Mouse (Mus musculus): ENCODE measurements around the gene Plek2. TPM values are rescaled to one million over a fixed set of nuclear protein-coding genes. Genes with fewer than 3 reads are reported as not detected.

The Plek2 gene
- 2.6 and 4.0 TPM in 2 replicates for polyA plus RNA-seq (2015; fragmentation: Nextera tagmentation; extraction: Ambion mirVana)

DNA sequence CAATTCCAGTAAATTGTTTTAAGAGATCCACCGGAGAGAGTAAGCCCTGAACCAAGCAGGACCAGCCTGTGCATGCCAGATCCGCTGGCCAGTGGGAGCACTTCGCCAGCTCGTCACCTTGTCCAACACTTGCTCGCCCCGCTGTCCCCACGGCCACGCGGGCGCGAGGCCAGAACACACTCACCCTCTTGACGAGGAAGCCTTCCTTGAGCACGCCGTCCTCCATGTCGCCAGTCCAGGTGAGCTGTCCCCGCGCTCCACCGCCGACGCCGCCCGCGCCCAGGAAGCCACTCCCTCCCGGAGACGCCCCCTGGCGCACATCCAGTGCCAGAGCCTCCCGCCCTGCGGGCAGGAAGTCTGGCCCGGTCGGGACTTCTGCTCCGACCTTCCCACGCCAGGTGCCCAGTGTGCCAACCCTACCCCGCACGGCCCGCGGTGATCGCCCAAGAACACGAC lies at the start of gene Plek2:
Gene Plek2 (minus strand): TSS at position 258 of the 456 bp plus-strand sequence.
- Histone ChIP-seq H3K27ac (replicated peaks) (no peak within 1 kb of the TSS), H3K36me3 (no peaks in the 10 kb centered on the region), H3K4me2 (peak within 1 kb of the TSS; percentile 97), H3K9ac (replicated peaks) (peak within 1 kb of the TSS; percentile 53), H3K4me1 (peaks cover 14% of the 10 kb centered on the region), H3K9me3 (replicated peaks) (no peaks in the 10 kb centered on the region), H3K27me3 (replicated peaks) (peaks cover 46% of the 10 kb centered on the region), H3K4me3 (replicated peaks) (peak within 1 kb of the TSS; percentile 49)
- peak; percentile 61; the same call in 1 of the 2 replicates for ATAC-seq (ENCODE audit: low FRiP score)
- 2% methylated on average over 38 of the region's 38 CpGs for WGBS

DNA sequence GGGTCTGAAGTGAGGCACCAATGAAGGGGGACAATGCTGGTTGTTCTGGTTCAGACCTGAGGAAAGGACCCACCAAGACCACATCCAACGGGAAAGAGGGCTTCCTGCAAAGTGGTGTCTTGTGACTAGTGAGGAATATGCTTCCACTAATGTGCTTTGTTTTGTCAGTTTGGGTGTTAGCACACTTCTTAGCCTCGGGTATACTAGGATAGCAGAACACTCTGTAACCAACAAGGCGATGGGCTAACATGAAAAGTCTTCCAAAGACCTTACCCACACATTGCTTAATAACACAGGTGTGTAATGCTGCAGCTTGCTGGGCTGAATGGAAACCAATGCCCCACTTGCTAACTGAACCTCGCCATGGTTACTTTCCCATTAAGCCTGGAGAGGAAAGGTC lies 49.6 kb upstream of the Plek2 start:
- Histone ChIP-seq H3K4me1 (no peaks in the 10 kb centered on the region), H3K36me3 (peaks cover 11% of the 10 kb centered on the region), H3K9ac (replicated peaks) (no peak overlapping the region), H3K9me3 (replicated peaks) (peaks cover 5% of the 10 kb centered on the region), H3K4me3 (replicated peaks) (no peak overlapping the region), H3K27me3 (replicated peaks) (no peaks in the 10 kb centered on the region), H3K4me2 (no peak overlapping the region), H3K27ac (replicated peaks) (no peak overlapping the region)
- no peak for ATAC-seq (ENCODE audit: low FRiP score)
- 87% methylated on average over 4 of the region's 4 CpGs for WGBS

DNA sequence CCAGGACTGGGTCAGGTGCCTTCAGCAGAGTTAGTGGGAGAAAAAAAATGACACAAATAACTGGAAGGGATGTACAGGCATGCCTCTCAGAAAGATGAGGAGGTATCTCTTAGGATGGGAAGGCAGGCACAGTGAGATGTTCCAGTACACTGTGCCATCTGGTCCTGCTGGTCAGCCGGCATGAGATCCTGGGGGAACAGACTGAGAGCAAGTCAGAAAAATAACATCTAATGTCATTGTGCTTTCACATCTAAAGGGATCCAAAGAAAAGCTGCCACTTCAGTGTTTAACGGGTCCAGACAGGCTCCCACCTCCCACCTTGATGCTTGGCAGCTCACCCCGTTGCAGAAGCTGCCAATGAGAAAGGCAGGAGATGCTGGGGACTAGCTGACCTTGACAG lies 45.7 kb upstream of the Plek2 start:
- Histone ChIP-seq H3K9ac (replicated peaks) (no peak overlapping the region), H3K27ac (replicated peaks) (no peak overlapping the region), H3K4me1 (no peaks in the 10 kb centered on the region), H3K36me3 (no peaks in the 10 kb centered on the region; the same call in 1 of the 2 replicates), H3K27me3 (replicated peaks) (no peaks in the 10 kb centered on the region), H3K4me2 (no peak overlapping the region), H3K4me3 (replicated peaks) (no peak overlapping the region), H3K9me3 (replicated peaks) (peaks cover 5% of the 10 kb centered on the region)
- ATAC-seq (ENCODE audit: low FRiP score), result no peak
- WGBS, result 68% methylated on average over 3 of the region's 3 CpGs

DNA sequence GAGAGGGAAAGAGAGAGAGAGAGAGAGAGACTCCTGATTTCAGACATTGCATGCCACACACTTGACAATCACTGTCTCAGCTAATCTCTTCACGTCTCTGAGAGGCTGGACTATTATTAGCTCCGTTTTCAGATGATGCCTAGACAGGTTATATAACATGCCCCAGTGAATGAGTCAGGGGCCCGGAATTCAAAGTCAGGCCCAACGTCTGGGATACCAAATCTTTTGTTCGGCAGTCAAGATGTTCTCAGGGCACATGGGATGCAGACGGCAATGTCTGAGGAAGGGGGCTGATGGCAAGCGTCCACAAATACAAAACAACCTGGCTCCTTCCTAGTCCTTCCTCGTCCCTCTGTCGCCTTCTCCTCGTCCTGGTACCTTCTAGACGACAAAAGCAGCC lies 45.3 kb upstream of the Plek2 start:
- Histone ChIP-seq H3K27ac (replicated peaks) (no peak overlapping the region), H3K4me1 (no peaks in the 10 kb centered on the region), H3K9ac (replicated peaks) (no peak overlapping the region), H3K9me3 (replicated peaks) (peaks cover 5% of the 10 kb centered on the region), H3K27me3 (replicated peaks) (no peaks in the 10 kb centered on the region), H3K36me3 (no peaks in the 10 kb centered on the region; the same call in 1 of the 2 replicates), H3K4me3 (replicated peaks) (no peak overlapping the region), H3K4me2 (no peak overlapping the region)
- no peak for ATAC-seq (ENCODE audit: low FRiP score)
- WGBS, result 74% methylated on average over 11 of the region's 11 CpGs

DNA sequence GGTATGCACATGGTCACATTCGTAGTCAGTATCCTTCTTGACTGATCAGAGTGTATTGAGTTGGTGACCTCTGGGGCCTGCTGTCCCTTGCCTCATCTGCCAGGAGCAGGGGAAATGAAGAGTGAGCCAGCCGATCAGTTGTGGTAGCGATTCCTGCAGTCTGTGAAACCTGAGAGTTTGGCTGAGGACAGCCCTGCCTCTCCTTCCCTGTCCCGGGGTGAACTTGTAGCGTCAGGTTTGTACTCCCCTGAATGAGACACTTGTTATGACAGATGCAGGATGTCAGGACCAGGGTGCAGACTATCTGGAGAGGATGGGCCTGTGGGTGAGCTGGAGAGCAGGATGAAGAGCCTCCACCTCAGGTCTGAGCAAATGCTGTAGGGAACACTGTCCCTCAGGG lies 40.9 kb upstream of the Plek2 start:
- H3K4me2 ChIP-seq, result no peak overlapping the region
- no peaks in the 10 kb centered on the region for H3K9me3 ChIP-seq (replicated peaks)
- no peaks in the 10 kb centered on the region for H3K4me1 ChIP-seq
- no peaks in the 10 kb centered on the region for H3K27me3 ChIP-seq (replicated peaks)
- 85% methylated on average over 5 of the region's 5 CpGs for WGBS
- ATAC-seq (ENCODE audit: low FRiP score), result no peak
- no peaks in the 10 kb centered on the region for H3K36me3 ChIP-seq
- no peak overlapping the region for H3K4me3 ChIP-seq (replicated peaks)
- no peak overlapping the region for H3K27ac ChIP-seq (replicated peaks)
- no peak overlapping the region for H3K9ac ChIP-seq (replicated peaks)

DNA sequence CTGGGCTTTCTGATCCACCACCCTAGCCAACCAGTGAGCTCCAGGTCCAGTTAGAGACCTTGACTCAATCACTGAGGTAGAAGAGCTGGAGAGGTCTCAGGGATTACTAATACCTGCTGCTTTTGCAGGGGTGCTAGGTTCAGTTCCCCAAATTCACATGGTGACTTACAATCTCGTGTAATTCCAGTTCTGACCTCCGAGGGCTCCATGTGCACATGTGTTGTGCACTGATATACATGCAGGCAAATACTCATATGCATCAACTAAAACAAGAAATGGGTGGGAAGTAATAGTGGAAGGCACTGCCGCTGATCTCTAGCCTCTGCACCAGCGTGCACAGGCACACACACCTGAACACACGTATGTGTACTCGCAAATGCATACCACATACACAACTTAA lies 40.4 kb upstream of the Plek2 start:
- WGBS, result 87% methylated on average over 6 of the region's 6 CpGs
- no peak for ATAC-seq (ENCODE audit: low FRiP score)
- no peak overlapping the region for H3K9ac ChIP-seq (replicated peaks)

DNA sequence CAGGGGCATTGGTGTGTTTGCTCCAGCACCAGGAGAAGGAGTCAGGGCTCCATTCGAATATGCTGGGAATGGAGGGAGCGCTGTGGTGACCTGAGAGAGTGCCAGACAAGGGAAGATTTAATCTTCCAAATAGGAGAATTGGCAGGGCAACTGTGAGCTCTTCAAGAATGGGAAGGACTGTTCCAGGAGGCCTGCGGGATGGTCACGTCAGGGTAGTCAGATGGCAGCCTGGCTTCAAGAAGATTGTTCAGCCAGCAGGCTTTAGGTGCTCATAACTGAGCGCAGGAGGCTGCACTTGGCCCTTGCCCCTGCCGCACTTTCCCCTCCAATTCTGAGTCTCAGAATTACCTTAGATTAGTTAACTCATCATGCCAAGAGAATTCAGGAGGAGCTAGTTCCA lies 36.2 kb upstream of the Plek2 start:
- Histone ChIP-seq H3K4me2 (no peak overlapping the region), H3K36me3 (no peaks in the 10 kb centered on the region), H3K4me1 (no peaks in the 10 kb centered on the region), H3K27me3 (replicated peaks) (no peaks in the 10 kb centered on the region), H3K27ac (replicated peaks) (no peak overlapping the region), H3K4me3 (replicated peaks) (no peak overlapping the region), H3K9me3 (replicated peaks) (no peaks in the 10 kb centered on the region), H3K9ac (replicated peaks) (no peak overlapping the region)
- no peak for ATAC-seq (ENCODE audit: low FRiP score)
- 89% methylated on average over 6 of the region's 6 CpGs for WGBS

More for the DNA sequence above, 40.4 kb upstream of the Plek2 start:
- Histone ChIP-seq H3K9me3 (replicated peaks) (no peaks in the 10 kb centered on the region), H3K4me3 (replicated peaks) (no peak overlapping the region), H3K4me2 (no peak overlapping the region), H3K27ac (replicated peaks) (no peak overlapping the region), H3K27me3 (replicated peaks) (no peaks in the 10 kb centered on the region), H3K4me1 (no peaks in the 10 kb centered on the region), H3K36me3 (no peaks in the 10 kb centered on the region)

DNA sequence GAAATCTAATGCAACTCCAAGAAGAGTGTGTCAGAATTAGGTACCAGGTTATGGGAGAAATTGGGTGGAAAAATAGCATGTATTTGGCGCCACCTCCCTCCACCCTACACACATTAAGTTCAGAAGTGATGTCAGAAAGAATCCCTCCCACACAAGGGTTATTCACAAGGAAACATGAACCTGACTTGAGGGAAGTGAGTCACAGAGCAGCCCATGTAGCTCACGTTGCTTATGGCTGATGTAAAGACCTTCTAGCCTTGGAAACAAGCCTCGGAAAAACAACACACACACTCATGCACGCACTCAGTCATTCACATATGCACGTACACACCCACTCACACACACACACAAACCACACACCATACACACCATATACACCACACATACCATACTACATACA lies 33.3 kb upstream of the Plek2 start:
- H3K27ac ChIP-seq (replicated peaks), result no peak overlapping the region
- ATAC-seq (ENCODE audit: low FRiP score), result no peak
- H3K9me3 ChIP-seq (replicated peaks), result no peaks in the 10 kb centered on the region
- H3K36me3 ChIP-seq, result no peaks in the 10 kb centered on the region
- no peaks in the 10 kb centered on the region for H3K4me1 ChIP-seq
- H3K4me3 ChIP-seq (replicated peaks), result no peak overlapping the region
- no peak overlapping the region for H3K9ac ChIP-seq (replicated peaks)
- no peaks in the 10 kb centered on the region for H3K27me3 ChIP-seq (replicated peaks)
- H3K4me2 ChIP-seq, result no peak overlapping the region
- WGBS, result 92% methylated on average over 5 of the region's 5 CpGs

DNA sequence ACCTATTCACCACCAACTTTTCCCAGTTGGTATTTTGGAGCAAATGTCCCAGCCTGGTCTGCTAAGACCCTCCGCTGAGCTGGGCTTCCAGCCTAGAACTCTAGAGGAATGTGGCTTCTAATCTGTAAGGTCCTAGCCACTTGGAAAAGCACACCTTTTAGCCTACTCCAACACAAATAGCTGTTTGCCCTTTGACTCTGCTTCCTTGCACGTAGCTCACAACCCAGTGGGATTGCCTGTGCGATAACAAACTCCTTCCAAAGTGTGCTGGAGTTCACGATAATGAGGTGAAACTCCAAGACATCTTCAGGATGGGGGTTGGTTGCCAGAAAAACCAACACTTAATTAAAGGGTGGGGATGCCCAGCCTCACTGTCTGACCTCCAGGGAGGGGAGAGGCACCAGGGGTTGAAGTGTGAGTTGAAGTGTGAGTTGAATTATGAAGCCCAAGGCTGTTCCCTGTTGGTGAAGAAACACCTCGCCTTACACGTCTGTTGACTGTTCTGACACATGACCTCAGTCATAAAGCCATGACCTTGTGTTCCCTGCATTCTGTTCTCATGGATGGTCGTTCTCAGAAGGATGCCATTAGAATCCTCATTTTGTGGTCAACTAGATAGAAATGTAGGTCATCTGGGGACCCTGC lies 32.8 kb upstream of the Plek2 start:
- Histone ChIP-seq H3K4me3 (replicated peaks) (no peak overlapping the region), H3K9me3 (replicated peaks) (no peaks in the 10 kb centered on the region), H3K4me1 (no peaks in the 10 kb centered on the region), H3K4me2 (no peak overlapping the region), H3K9ac (replicated peaks) (no peak overlapping the region), H3K27ac (replicated peaks) (no peak overlapping the region), H3K27me3 (replicated peaks) (no peaks in the 10 kb centered on the region), H3K36me3 (no peaks in the 10 kb centered on the region)
- 82% methylated on average over 7 of the region's 7 CpGs for WGBS
- ATAC-seq (ENCODE audit: low FRiP score), result no peak

DNA sequence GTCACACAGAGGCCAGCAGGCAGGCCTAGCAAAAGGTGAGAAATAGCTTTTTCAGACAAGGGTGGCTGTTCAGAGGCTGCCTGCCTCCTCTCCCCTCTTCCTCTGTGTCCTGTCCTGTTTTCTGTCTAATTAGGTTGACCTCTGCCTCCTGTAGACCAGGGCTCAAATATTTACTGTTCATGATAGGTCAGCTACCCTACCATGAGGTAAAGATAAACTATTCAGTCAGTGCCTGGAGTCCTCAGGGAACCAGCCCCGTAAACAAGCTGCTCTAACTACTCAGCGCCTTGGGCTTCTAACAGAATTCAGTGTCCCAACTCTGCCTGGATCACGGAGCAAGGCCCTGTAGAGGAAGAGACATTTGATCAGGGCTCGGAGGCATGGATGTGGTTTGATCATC lies 29.7 kb upstream of the Plek2 start:
- Histone ChIP-seq H3K27ac (replicated peaks) (no peak overlapping the region), H3K9me3 (replicated peaks) (no peaks in the 10 kb centered on the region), H3K9ac (replicated peaks) (no peak overlapping the region), H3K36me3 (no peaks in the 10 kb centered on the region), H3K4me3 (replicated peaks) (no peak overlapping the region), H3K4me1 (no peaks in the 10 kb centered on the region), H3K27me3 (replicated peaks) (no peaks in the 10 kb centered on the region), H3K4me2 (no peak overlapping the region)
- ATAC-seq (ENCODE audit: low FRiP score), result no peak
- WGBS, result 67% methylated on average over 4 of the region's 4 CpGs

DNA sequence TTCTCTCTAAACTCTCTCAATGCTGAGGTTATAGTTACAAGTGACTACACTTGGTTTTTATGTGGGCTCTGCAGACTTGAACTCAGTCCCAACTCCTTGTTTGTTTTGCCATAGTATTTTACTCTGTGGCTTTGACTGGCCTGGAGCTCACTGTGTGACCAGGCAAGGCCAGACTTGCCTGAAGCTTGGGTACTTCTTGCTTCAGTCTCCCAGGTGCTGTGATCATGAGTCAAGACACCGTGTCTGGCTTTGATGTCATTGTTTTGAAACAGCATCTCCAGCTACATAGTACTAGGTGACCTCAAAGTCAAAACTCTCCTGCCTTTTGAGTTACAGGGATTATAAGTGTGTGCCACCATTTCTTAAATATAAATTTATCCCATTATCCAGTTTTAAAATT lies 23.1 kb upstream of the Plek2 start:
- no peak for ATAC-seq (ENCODE audit: low FRiP score)
- Histone ChIP-seq H3K4me1 (no peaks in the 10 kb centered on the region), H3K27ac (replicated peaks) (no peak overlapping the region), H3K9me3 (replicated peaks) (no peaks in the 10 kb centered on the region), H3K4me2 (no peak overlapping the region), H3K36me3 (no peaks in the 10 kb centered on the region), H3K9ac (replicated peaks) (no peak overlapping the region), H3K27me3 (replicated peaks) (no peaks in the 10 kb centered on the region), H3K4me3 (replicated peaks) (no peak overlapping the region)
- WGBS, result 81% methylated on average over 1 of the region's 1 CpGs

DNA sequence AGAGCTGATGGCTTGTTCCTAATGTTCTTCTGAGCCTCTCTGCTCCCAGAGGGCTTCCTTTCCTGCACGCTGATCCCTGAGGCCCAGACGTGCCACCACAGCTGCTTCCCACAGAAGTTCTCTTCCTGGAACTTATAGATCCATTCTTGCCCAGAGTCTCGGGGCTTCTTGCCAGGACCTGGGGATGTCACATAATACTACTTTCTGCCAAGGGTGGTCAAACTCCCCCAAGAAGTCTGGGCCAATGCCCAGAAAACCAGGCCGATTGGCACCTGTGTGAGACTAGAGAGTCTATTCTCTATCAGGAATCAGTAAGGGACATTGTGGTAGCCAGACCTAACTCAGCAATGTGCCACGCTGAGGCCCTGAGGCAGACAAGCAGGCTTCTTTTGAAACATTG lies 20.5 kb upstream of the Plek2 start:
- H3K4me3 ChIP-seq (replicated peaks), result no peak overlapping the region
- WGBS, result 82% methylated on average over 5 of the region's 5 CpGs
- H3K4me2 ChIP-seq, result no peak overlapping the region
- H3K27me3 ChIP-seq (replicated peaks), result no peaks in the 10 kb centered on the region
- no peak overlapping the region for H3K27ac ChIP-seq (replicated peaks)
- no peaks in the 10 kb centered on the region for H3K9me3 ChIP-seq (replicated peaks)
- H3K36me3 ChIP-seq, result no peaks in the 10 kb centered on the region
- H3K4me1 ChIP-seq, result no peaks in the 10 kb centered on the region
- no peak overlapping the region for H3K9ac ChIP-seq (replicated peaks)
- no peak for ATAC-seq (ENCODE audit: low FRiP score)

Measured in neural tube, embryonic 15.5 days (tissue).